Mouse (Mus musculus): Measurements from ENCODE around the gene Iars2.

- TF ChIP-seq BHLHE40 (IDR thresholded peaks at IDR 0.05; ENCODE audit: borderline replicate concordance, low read depth, low read length) (no peak), POLR2A (IDR thresholded peaks at IDR 0.05; ENCODE audit: control insufficient read depth in 1 of 2, insufficient read depth in 1 of 2, low read depth in 1 of 2, low read length in 2 of 2, poor library complexity in 1 of 2) (no peak), MAX (IDR thresholded peaks at IDR 0.05; ENCODE audit: low read length) (no peak), ZKSCAN1 (IDR thresholded peaks at IDR 0.05; ENCODE audit: low read depth, low read length) (no peak), SIN3A (IDR thresholded peaks at IDR 0.05; ENCODE audit: low read length) (no peak), POLR2AphosphoS2 (IDR thresholded peaks at IDR 0.05; ENCODE audit: low read length) (no peak)
Observed at GRCm38 (mm10) chr1:185298496-185298895, 30.7 kb downstream of the Iars2 start.

All from MEL (cell line).